Mouse (Mus musculus) midbrain, embryonic 15.5 days (tissue): ENCODE data around the gene Dzip1l. TPM values are rescaled to one million over a fixed set of nuclear protein-coding genes. Genes with fewer than 3 reads are reported as not detected.

Experiments used
- ATAC-seq: fragments of 200-750 bp; cut with Nextera tagmentation; replicated peaks from 2 replicates; pipeline ENCODE4 v1.8.0; 2017; ENCODE audit warnings: moderate TSS enrichment
- H3K27ac ChIP-seq: fragments of 300-500 bp; sonication (generic); 2 replicates; pipeline ENCODE4 v1.5.1; 2015; ENCODE audit warnings: mild to moderate bottlenecking, inconsistent platforms
- H3K27me3 ChIP-seq: fragments of 300-500 bp; sonication (generic); replicated peaks from 2 replicates; pipeline ENCODE4 v1.6.1; 2015; ENCODE audit warnings: inconsistent platforms
- H3K36me3 ChIP-seq: fragments of 300-500 bp; sonication (generic); replicated peaks from 2 replicates; pipeline ENCODE4 v1.6.1; 2015; ENCODE audit warnings: inconsistent platforms
- H3K4me1 ChIP-seq: fragments of 300-500 bp; sonication (generic); 2 replicates; pipeline ENCODE4 v1.6.1; 2015; ENCODE audit warnings: inconsistent platforms
- H3K4me2 ChIP-seq: fragments of 300-500 bp; sonication (generic); 2 replicates; pipeline ENCODE4 v1.6.1; 2015; ENCODE audit warnings: inconsistent platforms, mild to moderate bottlenecking, moderate library complexity
- H3K4me3 ChIP-seq: fragments of 300-500 bp; sonication (generic); 2 replicates; pipeline ENCODE4 v1.5.1; 2015; ENCODE audit warnings: mild to moderate bottlenecking, inconsistent platforms
- H3K9ac ChIP-seq: fragments of 300-500 bp; sonication (generic); 2 replicates; pipeline ENCODE4 v1.6.1; 2015; ENCODE audit warnings: mild to moderate bottlenecking, inconsistent platforms
- H3K9me3 ChIP-seq: fragments of 300-500 bp; sonication (generic); 2 replicates; pipeline ENCODE4 v1.6.1; 2016; ENCODE audit warnings: inconsistent platforms
- WGBS: fragments of 180-500 bp; shearing (Covaris S2); methylation state at CpG from one replicate; pipeline ENCODE4 v1.1.7; 2015; ENCODE audit warnings: mixed read lengths; 5-methylcytosine and 5-hydroxymethylcytosine counted together
- polyA plus RNA-seq: library from polyadenylated mRNA; unstranded; fragments of >200 nt; fragmentation: Nextera tagmentation; extraction: Ambion mirVana; gene quantifications from 2 replicates; pipeline ENCODE4 v1.2.1, GENCODE M21; 2015

The Dzip1l gene
- polyA plus RNA-seq, 1 experiment from 2014 or later = 8.8 TPM

DNA sequence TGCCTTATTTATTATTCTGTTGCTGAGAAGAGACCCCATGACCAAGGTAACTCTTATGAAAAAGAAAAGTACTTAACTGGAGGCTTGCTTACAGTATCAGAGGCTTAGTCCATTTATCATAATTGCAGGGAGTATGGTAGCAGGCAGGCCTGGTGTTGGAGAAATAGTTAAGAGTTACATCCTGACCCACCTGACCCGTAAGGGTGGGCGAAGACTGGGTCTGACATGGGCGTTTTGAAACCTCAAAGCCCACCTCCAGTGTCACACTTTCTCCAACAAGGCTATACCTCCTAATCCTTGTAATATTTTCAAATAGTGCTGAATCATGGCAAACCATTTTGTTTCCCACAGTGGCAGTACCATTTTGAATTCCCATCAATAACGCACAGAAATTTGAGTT lies 715 bp upstream of the Dzip1l start:
- H3K9ac ChIP-seq = no peak overlapping the region
- H3K4me1 ChIP-seq = peaks cover 34% of the 10 kb centered on the region
- 59% methylated on average over 4 of the region's 4 CpGs for WGBS
- H3K27me3 ChIP-seq = no peaks in the 10 kb centered on the region
- ATAC-seq = no peak
- no peaks in the 10 kb centered on the region for H3K36me3 ChIP-seq
- H3K4me3 ChIP-seq = peak overlapping the region; percentile 54
- no peaks in the 10 kb centered on the region for H3K9me3 ChIP-seq
- peak overlapping the region; percentile 93 for H3K4me2 ChIP-seq
- H3K27ac ChIP-seq = 0 out of 2 replicates have a peak overlapping the region, but pooled peaks have one; percentile 79

DNA sequence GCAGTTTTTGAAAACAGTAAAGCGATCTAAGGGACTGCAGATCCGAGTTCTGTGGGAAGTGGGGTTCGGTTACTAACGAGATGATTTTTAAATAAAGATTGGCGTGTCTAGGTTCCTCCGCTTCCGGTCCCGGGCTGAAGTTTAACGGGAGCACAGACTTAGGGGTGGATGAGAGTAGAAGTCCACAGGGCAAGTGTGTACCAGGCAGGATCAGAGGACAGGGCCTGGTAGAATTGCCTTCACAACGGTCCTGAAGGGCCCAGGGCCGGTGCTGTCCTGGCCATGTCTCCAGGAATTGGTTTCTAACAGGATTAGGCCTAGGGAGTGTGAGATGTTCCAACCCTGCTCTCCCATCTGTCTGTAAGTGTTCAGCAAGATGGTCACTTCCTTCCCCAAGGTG lies 775 bp downstream of the Dzip1l start:
- peak overlapping the region; percentile 54 for H3K4me3 ChIP-seq
- WGBS = 1% methylated on average over 11 of the region's 11 CpGs
- peaks cover 34% of the 10 kb centered on the region for H3K4me1 ChIP-seq
- H3K9me3 ChIP-seq = no peaks in the 10 kb centered on the region
- peak; percentile 22 for ATAC-seq
- H3K4me2 ChIP-seq = peak overlapping the region; percentile 93
- H3K27me3 ChIP-seq = no peaks in the 10 kb centered on the region
- H3K27ac ChIP-seq = peak overlapping the region; percentile 79
- no peaks in the 10 kb centered on the region for H3K36me3 ChIP-seq
- peak overlapping the region; percentile 79 for H3K9ac ChIP-seq

DNA sequence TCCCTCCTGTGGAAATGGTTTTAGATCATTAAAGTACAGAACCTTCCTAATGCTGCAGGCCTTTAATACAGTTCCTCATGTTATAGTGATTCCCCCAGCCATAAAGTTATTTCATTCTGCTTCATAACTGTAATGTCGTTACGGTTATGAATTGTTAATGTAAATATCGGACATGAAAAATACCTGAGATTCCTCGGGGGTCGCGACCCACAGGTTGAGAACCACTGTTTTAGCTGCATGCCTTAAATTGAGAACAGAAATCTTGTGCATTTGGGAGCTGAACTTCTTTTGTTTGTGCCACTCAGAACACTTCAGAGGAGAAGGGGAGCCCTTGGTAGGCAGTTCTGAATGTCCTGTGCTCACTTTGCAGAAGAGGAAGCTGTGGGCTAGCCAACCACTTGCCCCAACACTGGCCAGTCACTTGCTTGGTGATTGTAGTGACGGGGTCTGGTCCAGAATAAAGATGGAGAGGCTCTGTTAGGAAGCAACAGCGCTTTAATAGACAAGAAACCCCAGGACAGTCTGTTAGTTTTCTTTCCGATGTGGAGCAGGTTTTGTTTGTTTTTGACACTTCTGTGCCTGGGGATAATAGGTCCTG lies 1.3 kb downstream of the Dzip1l start:
- no peaks in the 10 kb centered on the region for H3K27me3 ChIP-seq
- no peaks in the 10 kb centered on the region for H3K36me3 ChIP-seq
- no peak overlapping the region for H3K27ac ChIP-seq
- peaks cover 34% of the 10 kb centered on the region for H3K4me1 ChIP-seq
- H3K4me2 ChIP-seq = peak overlapping the region; percentile 93
- 46% methylated on average over 9 of the region's 9 CpGs for WGBS
- no peaks in the 10 kb centered on the region for H3K9me3 ChIP-seq
- H3K4me3 ChIP-seq = peak overlapping the region; percentile 54
- ATAC-seq = no peak
- peak overlapping the region; percentile 79; the same call in 1 of the 2 replicates for H3K9ac ChIP-seq

DNA sequence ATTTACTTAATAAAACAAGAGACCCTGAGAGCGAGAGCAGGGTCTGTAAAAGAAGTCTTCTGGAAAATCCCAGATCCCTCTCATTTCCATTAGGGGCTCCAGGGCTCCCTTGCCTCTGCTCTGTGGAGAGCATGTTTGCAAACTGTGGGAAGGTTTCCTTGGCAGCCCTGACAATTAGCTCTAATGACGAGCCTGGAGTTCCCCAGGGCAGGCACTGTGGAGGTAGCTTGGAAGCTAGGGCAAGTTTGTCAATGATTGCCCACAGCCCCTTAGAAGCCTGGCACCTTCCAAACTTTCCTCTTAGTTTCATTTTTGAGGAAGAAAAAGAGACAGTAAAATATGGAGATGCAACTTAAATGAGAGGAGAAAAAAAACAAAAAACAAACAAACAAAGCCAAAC lies 2.5 kb downstream of the Dzip1l start:
- Histone ChIP-seq H3K36me3 (no peaks in the 10 kb centered on the region), H3K27ac (0 out of 2 replicates have a peak overlapping the region, but pooled peaks have one; percentile 22), H3K4me3 (no peak overlapping the region), H3K9me3 (no peaks in the 10 kb centered on the region), H3K4me2 (peak overlapping the region; percentile 27), H3K27me3 (no peaks in the 10 kb centered on the region), H3K9ac (no peak overlapping the region), H3K4me1 (peaks cover 34% of the 10 kb centered on the region)
- 25% methylated on average over 2 of the region's 2 CpGs for WGBS
- no peak for ATAC-seq

DNA sequence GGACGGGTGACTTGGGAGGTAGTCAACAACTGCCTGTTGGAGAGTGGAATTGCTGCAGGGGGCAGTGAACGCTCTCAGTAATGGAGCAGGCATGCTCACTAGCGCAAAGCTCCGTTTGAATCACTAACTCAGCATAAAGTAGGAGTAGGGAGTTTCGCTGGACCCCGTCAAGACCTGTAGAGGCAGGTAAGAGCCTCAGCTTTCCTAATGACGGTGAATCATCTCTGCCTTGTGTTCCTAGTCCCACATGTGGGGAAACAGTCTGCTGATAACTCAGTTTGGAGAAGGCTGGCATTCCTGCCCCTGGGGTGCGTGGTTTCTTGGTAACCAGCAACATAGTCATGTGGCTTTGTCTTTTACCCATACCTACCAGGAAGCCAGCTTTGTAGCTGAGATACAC lies 3.0 kb downstream of the Dzip1l start:
- peak overlapping the region; percentile 34; the same call in 1 of the 2 replicates for H3K27ac ChIP-seq

DNA sequence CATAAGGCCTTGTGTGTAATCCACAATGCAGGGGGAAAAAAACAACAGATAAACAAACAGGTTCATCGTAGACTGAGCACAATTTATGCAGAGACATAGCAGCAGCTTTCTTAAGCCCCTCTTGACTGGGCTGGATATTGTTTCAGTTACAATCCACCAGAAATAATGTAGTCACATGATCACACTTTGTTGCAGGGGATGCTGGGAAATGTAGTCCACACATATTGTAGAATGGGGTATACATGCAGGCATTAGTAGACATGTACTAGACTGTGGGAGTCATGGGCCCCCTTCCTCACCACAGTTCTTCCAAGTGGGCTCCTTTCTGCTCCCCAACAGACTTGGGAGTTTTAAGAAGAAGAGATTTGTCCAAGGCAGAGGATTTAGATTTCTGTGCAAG lies 7.5 kb downstream of the Dzip1l start:
- Histone ChIP-seq H3K27ac (no peak overlapping the region), H3K4me3 (no peak overlapping the region), H3K4me2 (no peak overlapping the region), H3K9me3 (no peaks in the 10 kb centered on the region), H3K4me1 (peaks cover 9% of the 10 kb centered on the region; the same call in 1 of the 2 replicates), H3K36me3 (no peaks in the 10 kb centered on the region), H3K27me3 (no peaks in the 10 kb centered on the region), H3K9ac (no peak overlapping the region)
- 81% methylated on average over 1 of the region's 1 CpGs for WGBS
- ATAC-seq = peak; percentile 69; the same call in 1 of the 2 replicates

More for the DNA sequence above, 3.0 kb downstream of the Dzip1l start:
- WGBS = 29% methylated on average over 8 of the region's 8 CpGs
- Histone ChIP-seq H3K4me3 (no peak overlapping the region), H3K36me3 (no peaks in the 10 kb centered on the region), H3K4me2 (peak overlapping the region; percentile 27), H3K4me1 (peaks cover 34% of the 10 kb centered on the region), H3K27me3 (no peaks in the 10 kb centered on the region), H3K9me3 (no peaks in the 10 kb centered on the region), H3K9ac (no peak overlapping the region)
- no peak for ATAC-seq

DNA sequence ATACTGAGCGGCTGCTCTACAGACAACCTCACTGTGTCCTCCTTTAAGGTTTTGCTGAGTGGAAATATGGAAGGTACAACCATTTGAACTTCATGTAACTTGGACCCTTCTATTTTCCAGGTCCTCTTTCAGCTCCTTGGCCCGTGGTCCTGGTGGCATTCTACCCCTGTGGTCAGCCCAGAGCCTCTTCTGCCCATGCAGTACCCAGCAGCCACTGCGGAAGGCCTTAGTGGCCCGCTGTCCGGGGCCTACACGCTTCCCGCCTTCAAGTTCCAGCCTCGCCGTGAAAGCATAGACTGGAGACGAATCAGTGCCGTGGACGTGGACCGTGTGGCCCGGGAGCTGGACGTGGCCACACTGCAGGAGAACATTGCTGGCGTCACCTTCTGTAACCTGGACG lies 7.9 kb downstream of the Dzip1l start:
- Histone ChIP-seq H3K36me3 (no peaks in the 10 kb centered on the region), H3K9ac (no peak overlapping the region), H3K27ac (no peak overlapping the region), H3K4me2 (no peak overlapping the region), H3K9me3 (no peaks in the 10 kb centered on the region), H3K4me1 (peaks cover 6% of the 10 kb centered on the region; the same call in 1 of the 2 replicates), H3K4me3 (no peak overlapping the region), H3K27me3 (no peaks in the 10 kb centered on the region)
- ATAC-seq = peak; percentile 33; the same call in 1 of the 2 replicates
- 97% methylated on average over 17 of the region's 17 CpGs for WGBS

DNA sequence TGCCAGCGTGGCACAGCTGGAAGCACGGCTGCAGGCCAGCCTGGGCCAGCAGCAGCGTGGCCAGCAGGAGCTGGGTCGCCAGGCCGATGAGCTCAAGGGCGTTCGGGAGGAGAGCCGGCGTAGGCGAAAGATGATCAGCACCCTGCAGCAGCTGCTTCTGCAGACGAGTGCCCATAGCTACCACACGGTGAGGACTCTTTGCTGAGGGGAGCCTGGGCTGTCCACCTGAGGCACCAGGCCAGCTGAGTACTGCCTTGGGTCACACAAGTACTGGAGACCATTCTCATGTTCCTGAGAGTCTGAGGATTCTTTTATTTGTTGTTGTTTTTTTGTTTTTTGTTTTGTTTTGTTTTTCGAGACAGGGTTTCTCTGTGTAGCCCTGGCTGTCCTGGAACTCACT lies 8.4 kb downstream of the Dzip1l start:
- ATAC-seq = no peak
- Histone ChIP-seq H3K4me2 (no peak overlapping the region), H3K4me1 (0 out of 2 replicates have a peak, but pooled peaks cover 3% of the 10 kb centered on the region), H3K9me3 (no peaks in the 10 kb centered on the region), H3K9ac (no peak overlapping the region), H3K27ac (no peak overlapping the region), H3K27me3 (no peaks in the 10 kb centered on the region), H3K36me3 (no peaks in the 10 kb centered on the region), H3K4me3 (no peak overlapping the region)
- 95% methylated on average over 13 of the region's 13 CpGs for WGBS

DNA sequence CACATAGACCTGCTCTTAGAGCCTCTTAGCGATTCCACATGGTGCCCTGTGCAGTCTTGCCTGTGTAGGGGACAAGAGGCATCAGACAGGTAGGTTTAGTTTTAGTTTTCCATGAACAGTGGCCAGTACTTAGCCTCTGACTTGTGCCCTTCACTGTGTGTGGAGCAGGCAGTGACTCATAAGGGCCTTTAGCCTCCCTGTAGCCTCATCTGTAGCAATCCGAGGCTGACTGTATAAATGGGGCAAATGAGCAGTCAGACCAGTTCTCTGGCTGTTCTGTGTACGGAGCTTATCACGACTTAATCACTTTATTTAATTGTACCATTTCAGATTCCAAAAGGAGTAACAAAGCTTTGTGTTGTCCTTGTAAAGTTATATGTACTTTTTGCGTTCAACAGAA lies 10.7 kb downstream of the Dzip1l start:
- no peak overlapping the region for H3K27ac ChIP-seq
- H3K9ac ChIP-seq = no peak overlapping the region
- no peak overlapping the region for H3K4me2 ChIP-seq
- 94% methylated on average over 5 of the region's 5 CpGs for WGBS
- no peaks in the 10 kb centered on the region for H3K4me1 ChIP-seq
- no peak overlapping the region for H3K4me3 ChIP-seq
- H3K27me3 ChIP-seq = no peaks in the 10 kb centered on the region
- no peaks in the 10 kb centered on the region for H3K9me3 ChIP-seq
- no peaks in the 10 kb centered on the region for H3K36me3 ChIP-seq
- no peak for ATAC-seq

DNA sequence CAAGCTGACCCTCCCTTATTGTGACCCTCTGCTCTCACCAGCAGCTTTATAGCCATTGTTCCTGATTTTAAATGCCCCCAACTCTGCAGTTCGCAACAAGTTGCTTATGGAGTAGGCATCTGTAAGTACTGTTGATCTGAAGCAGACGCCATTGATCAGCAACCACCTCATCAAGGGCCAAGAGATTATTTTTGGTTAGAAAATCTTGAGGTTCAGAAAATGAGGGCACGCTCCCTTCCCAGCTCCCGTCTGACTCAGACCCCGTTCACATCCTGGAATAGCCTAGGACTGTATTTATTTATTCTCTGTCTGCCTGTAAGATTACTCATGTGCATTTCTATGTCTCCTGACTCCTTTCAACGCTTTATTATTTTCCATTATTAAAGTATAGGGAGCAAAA lies 16.1 kb downstream of the Dzip1l start:
- H3K27me3 ChIP-seq = no peaks in the 10 kb centered on the region
- H3K9me3 ChIP-seq = no peaks in the 10 kb centered on the region

DNA sequence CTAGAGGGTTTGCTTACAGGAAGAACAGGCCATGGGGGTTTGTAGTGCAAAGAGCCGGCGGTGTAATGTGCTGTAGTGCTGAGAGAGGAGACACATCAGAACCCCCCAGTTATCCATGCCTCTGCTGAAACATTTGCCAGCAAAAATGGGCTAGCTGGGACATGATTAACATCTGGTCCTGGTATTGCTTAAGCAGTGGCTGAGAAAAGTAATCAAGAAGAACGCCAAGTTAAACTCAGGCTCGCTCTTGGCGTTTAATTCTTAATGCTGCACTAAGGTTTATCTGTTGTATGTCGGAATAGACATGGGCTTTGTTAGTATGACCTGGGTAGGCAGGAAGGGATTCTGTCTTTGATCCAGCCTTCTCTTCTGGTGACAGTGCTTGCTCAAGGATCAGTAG lies 16.8 kb downstream of the Dzip1l start:
- H3K27me3 ChIP-seq = no peaks in the 10 kb centered on the region
- no peak overlapping the region for H3K4me2 ChIP-seq
- 0 out of 2 replicates have a peak, but pooled peaks cover 2% of the 10 kb centered on the region for H3K36me3 ChIP-seq
- 96% methylated on average over 6 of the region's 6 CpGs for WGBS
- H3K4me3 ChIP-seq = no peak overlapping the region
- no peak for ATAC-seq
- no peaks in the 10 kb centered on the region for H3K4me1 ChIP-seq
- H3K9ac ChIP-seq = no peak overlapping the region
- H3K9me3 ChIP-seq = no peaks in the 10 kb centered on the region
- H3K27ac ChIP-seq = no peak overlapping the region

More for the DNA sequence above, 16.1 kb downstream of the Dzip1l start:
- Histone ChIP-seq H3K4me1 (no peaks in the 10 kb centered on the region), H3K27ac (no peak overlapping the region), H3K9ac (no peak overlapping the region), H3K4me2 (no peak overlapping the region), H3K36me3 (0 out of 2 replicates have a peak, but pooled peaks cover 2% of the 10 kb centered on the region), H3K4me3 (no peak overlapping the region)
- 88% methylated on average over 6 of the region's 6 CpGs for WGBS
- no peak for ATAC-seq

DNA sequence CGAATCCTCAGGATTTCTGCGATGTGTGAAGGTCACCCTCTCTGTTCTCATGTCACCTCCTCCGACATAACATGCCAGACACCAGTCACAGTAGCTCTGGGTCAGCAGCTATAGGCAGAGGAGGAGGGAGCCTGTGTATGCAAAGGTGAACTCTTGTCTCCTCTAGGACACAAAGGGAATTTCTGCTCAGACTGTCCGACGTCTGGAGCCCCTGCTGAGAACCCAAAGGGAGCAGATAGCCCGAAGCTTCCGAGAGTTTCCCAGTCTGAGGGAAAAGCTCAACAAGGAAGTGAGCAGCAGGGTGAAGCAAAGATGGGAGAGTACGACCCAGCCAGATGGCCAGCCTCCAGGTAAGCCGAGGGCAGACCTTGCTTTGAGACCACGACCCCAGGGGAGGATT lies 31.5 kb downstream of the Dzip1l start:
- 0 out of 2 replicates have a peak, but pooled peaks cover 5% of the 10 kb centered on the region for H3K4me1 ChIP-seq
- 78% methylated on average over 10 of the region's 10 CpGs for WGBS
- H3K4me2 ChIP-seq = no peak overlapping the region
- no peak overlapping the region for H3K4me3 ChIP-seq
- H3K27me3 ChIP-seq = no peaks in the 10 kb centered on the region
- H3K9ac ChIP-seq = no peak overlapping the region
- H3K27ac ChIP-seq = no peak overlapping the region
- no peak for ATAC-seq
- H3K9me3 ChIP-seq = no peaks in the 10 kb centered on the region
- no peaks in the 10 kb centered on the region for H3K36me3 ChIP-seq

DNA sequence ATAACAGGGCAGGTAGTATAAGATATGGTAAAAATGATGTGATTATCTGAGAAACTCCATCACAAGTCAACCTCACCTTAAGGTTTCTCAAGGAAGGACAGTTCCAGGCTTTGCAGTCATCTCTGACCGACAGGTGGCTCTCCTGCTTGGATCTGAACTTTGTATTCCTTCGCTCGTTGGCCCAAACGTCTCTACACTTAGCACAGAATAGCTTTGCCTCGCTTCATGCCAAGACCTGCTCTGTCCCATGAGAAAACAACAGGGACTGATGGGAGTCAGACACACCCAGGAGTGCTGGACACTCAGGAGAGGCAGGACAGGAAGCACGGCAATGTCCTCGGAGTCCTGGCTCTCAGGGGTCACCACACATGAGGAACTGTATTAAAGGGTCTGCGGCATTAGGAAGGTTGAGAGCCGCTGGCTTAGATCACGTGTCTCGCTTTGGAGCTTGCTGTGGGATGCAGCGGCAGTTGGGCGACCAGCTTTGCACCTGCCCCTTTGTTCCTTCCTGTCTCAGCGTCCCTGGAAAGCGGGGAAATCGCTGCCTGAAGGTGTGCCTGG lies 32.4 kb downstream of the Dzip1l start:
- WGBS = 70% methylated on average over 16 of the region's 16 CpGs
- Histone ChIP-seq H3K9me3 (no peaks in the 10 kb centered on the region), H3K27ac (no peak overlapping the region), H3K4me2 (no peak overlapping the region), H3K27me3 (no peaks in the 10 kb centered on the region), H3K9ac (no peak overlapping the region), H3K4me3 (no peak overlapping the region), H3K36me3 (no peaks in the 10 kb centered on the region), H3K4me1 (0 out of 2 replicates have a peak, but pooled peaks cover 5% of the 10 kb centered on the region)
- 0 out of 2 replicates have a peak, but pooled peaks have one; percentile 39 for ATAC-seq
